Mouse (Mus musculus) right cerebral cortex, postnatal 36 days (tissue): ENCODE data around the gene Heatr5b.
"Not testable (repeated sequence)": the region's sequence is repeated elsewhere in the genome, so short reads cannot be mapped to it uniquely, and the experiment has no call there.

Experiments used
- DNase-seq, 2 experiments: peaks; one replicate each; pipeline ENCODE4 v3.0.0; 2022; ENCODE audit warnings: low spot score in 2 of 2, mixed read lengths in 1 of 2

Gene Heatr5b

DNA sequence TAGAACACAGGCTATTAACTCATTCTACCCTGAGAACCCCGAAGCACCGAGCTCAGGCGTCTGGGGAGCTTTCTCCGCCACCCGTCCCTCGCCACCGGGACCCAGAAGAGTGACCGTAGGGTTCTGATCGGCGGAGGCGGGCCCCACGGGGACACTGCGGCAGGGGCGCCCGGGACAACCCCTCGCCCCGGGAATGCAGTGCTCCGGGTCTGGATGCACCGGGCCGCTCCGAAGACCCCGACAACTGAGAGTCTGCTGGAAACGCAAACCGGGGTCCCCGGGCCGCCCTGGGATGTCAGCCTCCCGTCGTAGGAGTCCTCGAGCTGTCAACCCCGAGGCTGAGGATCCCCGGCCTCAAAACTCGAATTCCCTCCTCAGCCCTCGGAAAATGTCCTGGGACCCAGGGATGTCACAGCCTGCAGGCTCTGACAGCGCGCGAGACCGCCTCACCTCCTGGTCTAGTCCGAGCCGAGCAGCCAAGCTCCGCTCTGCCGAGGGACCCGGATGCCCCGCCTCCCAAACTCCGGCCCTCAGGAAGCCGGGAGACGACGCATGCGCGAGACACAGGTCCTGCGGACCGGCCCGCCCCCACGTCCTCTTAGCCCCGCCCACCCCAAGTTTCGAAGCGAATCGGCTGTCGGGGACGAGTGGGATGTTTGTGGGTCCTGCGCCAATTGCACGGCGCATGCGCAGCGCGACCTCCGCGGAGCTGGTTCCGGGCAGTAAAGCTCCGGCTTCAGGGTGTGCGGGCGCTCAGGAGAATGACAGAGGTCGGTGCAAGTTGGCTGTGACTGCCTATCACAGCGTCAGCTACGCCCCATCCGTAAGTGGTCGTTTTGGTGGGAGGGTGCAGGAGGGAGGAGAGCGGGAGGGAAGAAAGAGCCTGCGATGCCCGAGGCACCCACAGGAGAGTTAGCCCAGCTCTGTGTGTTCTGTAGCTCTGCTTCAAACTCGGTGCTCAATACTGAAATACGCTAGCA is at the start of gene Heatr5b, which contains the start of gene Gpatch11:
TSS of gene Heatr5b (minus strand) at position 509 of the 980 bp plus-strand sequence.
TSS of gene Gpatch11 (plus strand) at position 712 of the 980 bp plus-strand sequence.
- peak; percentile 95 to 96 for DNase-seq

GRCm38 (mm10) chr17:78883291-78883690 is 48.1 kb upstream of the Heatr5b start:
- DNase-seq, result no peak

GRCm38 (mm10) chr17:78882401-78883112 is 47.4 kb upstream of the Heatr5b start, which contains the start of gene Eif2ak2:
Gene Eif2ak2 (minus strand): TSS chr17:78882573.
- DNase-seq, result peak; percentile 4 to 39

- no peak for DNase-seq
Observed at GRCm38 (mm10) chr17:78881878-78882304, 46.7 kb upstream of the Heatr5b start.

DNA sequence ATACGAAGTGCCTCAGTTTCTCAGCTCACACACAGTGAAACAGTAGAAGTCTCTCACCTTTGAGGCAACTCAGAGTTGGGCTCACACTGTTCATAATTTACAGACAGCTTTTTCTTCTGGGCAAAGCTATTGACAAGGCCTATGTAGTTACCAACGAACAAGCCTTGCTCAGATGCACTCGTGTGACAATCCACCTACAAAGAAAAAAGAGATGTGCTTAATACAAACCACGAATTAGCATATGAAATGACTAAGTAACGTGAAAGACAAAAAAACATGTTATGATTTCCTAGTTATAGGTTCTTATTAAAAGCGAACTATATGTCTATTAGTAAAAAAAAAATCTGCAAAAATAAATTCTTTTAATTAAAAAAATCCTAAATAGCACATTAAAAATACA is 38.7 kb upstream of the Heatr5b start:
- DNase-seq, result no peak

DNA sequence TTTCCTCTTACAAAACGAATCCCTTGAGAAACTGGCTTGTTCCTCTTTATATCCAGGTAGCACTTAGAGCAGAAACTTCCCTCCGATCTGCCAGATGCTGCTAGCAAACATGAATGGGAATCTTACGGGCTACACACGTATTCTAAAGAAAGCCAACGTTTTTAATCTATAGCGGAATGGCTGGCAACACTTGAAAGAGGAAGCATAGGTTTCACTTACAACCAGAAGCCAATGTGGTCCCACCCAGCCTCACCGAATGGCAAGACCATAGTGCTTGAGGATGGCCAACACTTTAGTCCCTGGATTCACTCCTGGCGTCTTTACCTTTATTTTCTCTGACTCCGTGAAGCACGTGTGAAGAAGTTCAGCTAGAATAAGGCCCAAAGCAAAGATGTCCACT is 21.1 kb upstream of the Heatr5b start:
- DNase-seq, result no peak

GRCm38 (mm10) chr17:78842271-78842928 is 7.2 kb upstream of the Heatr5b start:
- DNase-seq, result no peak

DNA sequence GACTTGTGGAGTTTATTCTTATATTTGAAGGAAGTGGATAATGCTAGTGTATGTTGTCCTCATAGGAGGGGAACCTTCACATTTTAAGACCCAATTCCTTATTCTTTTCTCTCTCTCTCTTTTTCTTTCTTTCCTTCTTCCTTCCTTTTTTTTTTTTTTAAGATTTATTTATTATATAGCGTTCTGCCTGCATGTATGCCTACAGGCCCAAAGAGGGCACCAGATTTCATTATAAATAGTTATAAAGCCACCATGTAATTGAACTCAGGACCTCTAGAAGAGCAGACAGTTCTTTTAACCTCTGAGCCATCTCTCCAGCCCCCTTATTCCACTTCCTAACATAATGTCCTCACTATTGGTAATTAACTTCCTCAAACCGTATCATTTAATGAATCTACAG is 892 bp upstream of the Heatr5b start:
- no peak for DNase-seq

GRCm38 (mm10) chr17:78824346-78824745 is 10.8 kb downstream of the Heatr5b start:
- DNase-seq, result no peak

DNA sequence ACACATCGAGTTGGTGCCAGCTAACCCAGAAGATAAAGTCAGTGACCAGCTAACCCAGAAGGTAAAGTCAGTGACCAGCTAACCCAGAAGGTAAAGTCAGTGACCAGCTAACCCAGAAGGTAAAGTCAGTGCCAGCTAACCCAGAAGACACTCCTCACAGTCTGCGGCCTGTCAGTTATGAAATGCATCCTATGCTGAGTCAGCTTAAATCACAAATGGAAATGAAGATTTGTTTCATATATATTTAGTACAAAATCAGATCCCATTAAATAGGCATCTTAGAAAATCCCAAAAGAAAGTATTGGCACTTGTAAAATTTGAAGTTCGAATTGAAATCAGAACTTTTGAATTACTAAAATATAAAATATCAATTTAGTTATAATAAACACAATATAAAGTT is 25.6 kb downstream of the Heatr5b start:
- DNase-seq, result no peak

GRCm38 (mm10) chr17:78809019-78809418 is 26.1 kb downstream of the Heatr5b start:
- no peak for DNase-seq

- no peak for DNase-seq
Observed at GRCm38 (mm10) chr17:78797222-78797621, 37.9 kb downstream of the Heatr5b start.

DNA sequence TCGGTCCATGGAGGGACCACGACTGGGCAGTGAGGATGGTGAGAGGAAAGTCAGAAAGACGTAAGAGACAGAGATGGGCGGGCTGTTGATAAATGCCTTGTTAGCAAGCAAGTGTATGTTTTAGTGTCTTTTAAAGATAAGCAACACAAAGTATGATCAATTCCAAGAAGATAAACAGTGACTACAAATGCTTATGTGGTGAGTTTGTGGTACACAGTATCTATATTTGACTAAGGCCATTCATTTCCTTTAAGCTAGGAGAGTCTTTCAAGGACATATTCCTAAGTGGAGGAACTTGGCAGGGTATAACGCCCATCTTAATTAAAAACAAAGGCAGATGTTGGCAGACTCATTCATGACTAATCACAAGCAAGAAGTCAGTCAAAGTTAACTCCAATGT is 40.8 kb downstream of the Heatr5b start:
- no peak for DNase-seq

GRCm38 (mm10) chr17:78792122-78792521 is 43.0 kb downstream of the Heatr5b start:
- no peak for DNase-seq

- DNase-seq, result no peak
Observed at GRCm38 (mm10) chr17:78791690-78792070, 43.5 kb downstream of the Heatr5b start.

DNA sequence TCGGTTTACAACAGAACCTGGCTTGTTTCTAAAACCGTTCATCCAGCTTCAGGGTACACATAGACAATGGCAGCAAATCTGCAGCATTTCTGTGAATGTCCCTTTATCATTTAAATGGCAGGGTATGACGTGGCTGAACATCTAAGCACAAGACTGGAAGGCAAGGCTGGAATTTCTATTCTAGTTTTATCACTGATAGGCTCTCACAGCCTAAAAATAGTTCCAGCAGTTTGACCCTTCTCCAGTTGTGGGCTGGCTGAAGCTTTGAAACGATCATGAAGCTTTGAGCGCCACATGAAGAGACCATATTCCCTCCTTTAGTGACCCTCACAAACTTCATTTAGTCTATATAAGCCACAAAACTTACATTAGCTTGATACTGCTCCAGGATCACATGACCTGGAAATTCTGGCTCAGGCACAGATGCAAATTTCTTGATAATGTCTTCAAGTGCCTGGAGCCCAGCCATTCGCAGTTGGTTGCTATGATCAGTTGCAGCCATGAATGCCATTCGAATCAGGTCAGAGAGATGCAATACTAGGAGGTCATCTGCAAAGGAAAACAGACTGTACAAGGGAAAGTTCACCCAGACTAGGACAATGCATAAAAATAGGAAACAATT is 44.0 kb downstream of the Heatr5b start:
- DNase-seq, result no peak

DNA sequence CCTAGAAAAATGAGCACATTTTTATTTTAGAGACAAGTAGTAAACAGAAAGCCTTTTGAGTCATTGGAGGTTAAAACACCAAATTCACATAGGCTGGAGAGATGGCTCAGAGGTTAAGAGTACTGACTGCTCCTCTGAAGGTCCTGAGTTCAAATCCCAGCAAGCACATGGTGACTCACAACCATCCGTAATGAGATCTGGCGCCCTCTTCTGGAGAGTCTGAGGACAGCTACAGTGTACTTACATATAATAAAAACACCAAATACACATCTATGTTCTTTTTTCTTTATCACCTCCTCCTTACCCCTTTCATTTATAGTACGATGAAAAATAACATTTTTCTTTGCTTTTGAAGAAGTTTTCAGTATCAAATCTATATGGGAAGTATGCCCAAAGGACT is 46.9 kb downstream of the Heatr5b start:
- DNase-seq, result not testable (repeated sequence)

DNA sequence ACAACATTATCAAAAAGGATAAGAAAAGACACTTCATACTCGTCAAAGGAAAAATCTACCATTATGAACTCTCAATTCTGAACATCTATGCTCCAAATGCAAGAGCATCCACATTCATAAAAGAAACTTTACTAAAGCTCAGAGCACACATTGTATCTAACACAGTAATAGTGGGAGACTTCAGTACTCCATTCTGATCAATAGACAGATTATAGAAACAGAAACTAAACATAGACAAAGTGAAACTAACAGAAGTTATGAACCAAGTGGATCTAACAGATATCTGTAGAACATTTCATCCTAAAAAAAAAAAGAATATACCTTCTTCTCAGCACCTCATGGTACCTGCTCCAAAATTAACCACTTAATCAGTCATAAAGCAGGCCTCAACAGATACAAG is 56.4 kb downstream of the Heatr5b start:
- DNase-seq, result no peak

DNA sequence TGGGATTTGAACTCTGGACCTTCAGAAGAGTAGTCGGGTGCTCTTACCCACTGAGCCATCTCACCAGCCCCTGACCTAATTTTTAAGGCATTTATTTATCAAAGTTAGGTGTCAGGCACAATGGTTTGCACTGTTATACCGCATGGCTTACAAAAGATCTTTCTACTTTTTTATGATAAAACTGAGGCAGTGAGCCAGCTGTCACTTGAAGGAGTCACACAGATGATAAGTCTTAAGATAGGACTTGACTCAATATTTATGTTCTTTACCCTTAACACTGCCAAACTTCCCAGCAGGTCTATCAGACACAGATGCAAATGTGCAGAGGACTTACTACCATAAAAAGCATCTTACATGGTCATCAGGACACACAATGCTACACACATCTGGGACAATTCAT is 62.8 kb downstream of the Heatr5b start:
- no peak for DNase-seq

DNA sequence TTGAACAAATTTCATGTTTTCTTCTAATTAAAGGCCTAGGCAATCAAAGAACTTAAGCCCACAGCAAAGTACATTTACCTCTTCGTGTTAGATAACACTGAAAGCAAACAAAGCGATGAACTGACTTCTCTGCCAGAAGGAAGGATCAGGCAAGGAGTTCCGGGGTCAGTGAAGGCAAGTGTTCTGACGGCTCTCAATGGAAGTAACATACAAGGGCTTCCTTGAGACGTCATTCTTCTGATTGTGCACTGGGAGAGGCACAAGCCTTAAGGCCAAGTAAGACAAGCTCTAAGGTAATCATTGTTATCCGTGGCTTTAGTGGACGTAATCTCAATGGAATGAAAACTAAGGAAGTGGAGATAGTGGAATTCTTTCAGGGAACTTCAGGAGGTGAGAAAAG is 64.2 kb downstream of the Heatr5b start:
- DNase-seq, result no peak

GRCm38 (mm10) chr17:78769341-78769740 is 65.8 kb downstream of the Heatr5b start:
- no peak for DNase-seq

GRCm38 (mm10) chr17:78768937-78769336 is 66.2 kb downstream of the Heatr5b start:
- DNase-seq, result no peak
